Mouse (Mus musculus) midbrain, postnatal 0 days (tissue): ENCODE measurements around the gene Lrrc23. TPM values are rescaled to one million over a fixed set of nuclear protein-coding genes. Genes with fewer than 3 reads are reported as not detected.

Experiments
- ATAC-seq: fragments of 200-750 bp; cut with Nextera tagmentation; 2 replicates; pipeline ENCODE4 v1.8.0; 2017; ENCODE audit warnings: moderate number of reproducible peaks, mild to moderate bottlenecking, moderate TSS enrichment, moderate library complexity; ENCODE audit not compliant: low FRiP score
- DNase-seq: peaks from one replicate; pipeline ENCODE4 v3.0.0-alpha.2; 2015; ENCODE audit warnings: low spot score
- H3K27ac ChIP-seq: fragments of 300-500 bp; sonication (generic); 2 replicates; pipeline ENCODE4 v1.5.1; 2014; ENCODE audit warnings: low read depth, mild to moderate bottlenecking, low read length, mixed read lengths
- H3K27me3 ChIP-seq: fragments of 300-500 bp; sonication (generic); 2 replicates; pipeline ENCODE4 v1.6.1; 2014; ENCODE audit warnings: low read length, control low read depth, mixed read lengths; ENCODE audit not compliant: insufficient read depth
- H3K36me3 ChIP-seq: fragments of 300-500 bp; sonication (generic); 2 replicates; pipeline ENCODE4 v1.6.1; 2014; ENCODE audit warnings: low read length, control low read depth, mixed read lengths; ENCODE audit not compliant: insufficient read depth
- H3K4me1 ChIP-seq: fragments of 300-500 bp; sonication (generic); 2 replicates; pipeline ENCODE4 v1.6.1; 2014; ENCODE audit warnings: mild to moderate bottlenecking, control low read depth, antibody characterized with exemption, low read length, mixed read lengths; ENCODE audit not compliant: insufficient read depth
- H3K4me2 ChIP-seq: fragments of 300-500 bp; sonication (generic); 2 replicates; pipeline ENCODE4 v1.6.1; 2014; ENCODE audit warnings: low read depth, mild to moderate bottlenecking, low read length, mixed read lengths; ENCODE audit not compliant: poor library complexity, severe bottlenecking
- H3K4me3 ChIP-seq: fragments of 300-500 bp; sonication (generic); 2 replicates; pipeline ENCODE4 v1.5.1; 2014; ENCODE audit warnings: low read depth, mild to moderate bottlenecking, low read length, moderate library complexity
- H3K9ac ChIP-seq: fragments of 300-500 bp; sonication (generic); replicated peaks from 2 replicates; pipeline ENCODE4 v1.6.1; 2014; ENCODE audit warnings: mild to moderate bottlenecking, low read length, moderate library complexity, mixed read lengths; ENCODE audit not compliant: poor library complexity, severe bottlenecking
- H3K9me3 ChIP-seq: fragments of 300-500 bp; sonication (generic); 2 replicates; pipeline ENCODE4 v1.6.1; 2016; ENCODE audit warnings: low read length, control low read depth
- CTCF ChIP-seq: IDR thresholded peaks from 2 replicates; pipeline ENCODE4 v1.5.1; 2016; ENCODE audit warnings: antibody characterized with exemption, mild to moderate bottlenecking
- WGBS: fragments of 180-500 bp; shearing (Covaris S2); extraction: QIAGEN DNeasy Blood & Tissue Kit; methylation state at CpG from one replicate; pipeline ENCODE4 v1.1.7; 2014; 5-methylcytosine and 5-hydroxymethylcytosine counted together
- polyA plus RNA-seq: library from polyadenylated mRNA; unstranded; fragments of >200 nt; fragmentation: Nextera tagmentation; extraction: Ambion mirVana; gene quantifications from 2 replicates; pipeline ENCODE4 v1.2.1, GENCODE M21; 2015
- total RNA-seq: library from RNA; depleted of rRNA; stranded (reverse); fragments of >200 nt; gene quantifications from 2 replicates; pipeline ENCODE4 v1.2.3, GENCODE M21; 2014

Gene Lrrc23
- total and polyA plus RNA-seq, 2 experiments from 2014 or later: 9.0 to 12.8 TPM

GRCm38 (mm10) chr6:124732476-124733370, 46.8 kb downstream of the Lrrc23 start:
- Histone ChIP-seq H3K4me3 (no peak overlapping the region), H3K4me2 (no peak overlapping the region), H3K4me1 (no peaks in the 10 kb centered on the region), H3K27ac (no peak overlapping the region), H3K27me3 (no peaks in the 10 kb centered on the region), H3K9me3 (no peaks in the 10 kb centered on the region), H3K9ac (no peak overlapping the region), H3K36me3 (no peaks in the 10 kb centered on the region)
- WGBS: 55% methylated on average over 19 of the region's 19 CpGs
- no peak for TF ChIP-seq CTCF
- DNase-seq: no peak
- no peak for ATAC-seq

- no peak for TF ChIP-seq CTCF
- Histone ChIP-seq H3K9ac (no peak overlapping the region), H3K36me3 (no peaks in the 10 kb centered on the region), H3K4me1 (no peaks in the 10 kb centered on the region), H3K27ac (no peak overlapping the region), H3K4me2 (no peak overlapping the region), H3K4me3 (no peak overlapping the region), H3K27me3 (no peaks in the 10 kb centered on the region), H3K9me3 (no peaks in the 10 kb centered on the region)
- ATAC-seq (no peak), DNase-seq (no peak)
- 86% methylated on average over 7 of the region's 7 CpGs for WGBS
Observed at GRCm38 (mm10) chr6:124731038-124731437, 48.5 kb downstream of the Lrrc23 start.

GRCm38 (mm10) chr6:124729850-124730705, 49.4 kb downstream of the Lrrc23 start:
- Histone ChIP-seq H3K9me3 (no peaks in the 10 kb centered on the region), H3K36me3 (no peaks in the 10 kb centered on the region), H3K9ac (no peak overlapping the region), H3K27me3 (no peaks in the 10 kb centered on the region), H3K27ac (no peak overlapping the region), H3K4me3 (no peak overlapping the region), H3K4me1 (no peaks in the 10 kb centered on the region), H3K4me2 (no peak overlapping the region)
- 84% methylated on average over 8 of the region's 8 CpGs for WGBS
- no peak for ATAC-seq
- no peak for DNase-seq
- TF ChIP-seq CTCF: no peak

- TF ChIP-seq CTCF: no peak
- Histone ChIP-seq H3K4me1 (no peaks in the 10 kb centered on the region), H3K9me3 (no peaks in the 10 kb centered on the region), H3K4me3 (no peak overlapping the region), H3K27ac (no peak overlapping the region), H3K9ac (no peak overlapping the region), H3K27me3 (no peaks in the 10 kb centered on the region), H3K36me3 (no peaks in the 10 kb centered on the region), H3K4me2 (no peak overlapping the region)
- ATAC-seq (no peak), DNase-seq (no peak)
- 91% methylated on average over 10 of the region's 10 CpGs for WGBS
Observed at GRCm38 (mm10) chr6:124728621-124729020, 50.9 kb downstream of the Lrrc23 start.

GRCm38 (mm10) chr6:124724472-124724871, 55.1 kb downstream of the Lrrc23 start:
- no peaks in the 10 kb centered on the region for H3K9me3 ChIP-seq

GRCm38 (mm10) chr6:124723541-124723940, 56.0 kb downstream of the Lrrc23 start:
- Histone ChIP-seq H3K27ac (no peak overlapping the region), H3K4me1 (no peaks in the 10 kb centered on the region), H3K4me3 (no peak overlapping the region), H3K36me3 (no peaks in the 10 kb centered on the region), H3K27me3 (no peaks in the 10 kb centered on the region), H3K9ac (no peak overlapping the region), H3K9me3 (no peaks in the 10 kb centered on the region), H3K4me2 (no peak overlapping the region)
- ATAC-seq: no peak
- no peak for DNase-seq
- 80% methylated on average over 8 of the region's 8 CpGs for WGBS
- no peak for TF ChIP-seq CTCF

More at GRCm38 (mm10) chr6:124724472-124724871, 55.1 kb downstream of the Lrrc23 start:
- WGBS: 88% methylated on average over 10 of the region's 10 CpGs
- H3K4me2 ChIP-seq: no peak overlapping the region
- DNase-seq (no peak), ATAC-seq (no peak)
- TF ChIP-seq CTCF: no peak
- H3K4me1 ChIP-seq: no peaks in the 10 kb centered on the region
- no peaks in the 10 kb centered on the region for H3K27me3 ChIP-seq
- H3K4me3 ChIP-seq: no peak overlapping the region
- H3K27ac ChIP-seq: no peak overlapping the region
- H3K9ac ChIP-seq: no peak overlapping the region
- no peaks in the 10 kb centered on the region for H3K36me3 ChIP-seq
